Mouse (Mus musculus): Measurements from ENCODE around the gene Rgs16. TPM values are rescaled to one million over a fixed set of nuclear protein-coding genes. Genes with fewer than 3 reads are reported as not detected.

Gene Rgs16
- total and polyA plus RNA-seq, 3 experiments = not detected

- TF ChIP-seq MYC (IDR thresholded peaks at IDR 0.05; ENCODE audit: low read depth, low read length) (0 out of 2 replicates have a peak, but pooled peaks have one; percentile 20), ZMIZ1 (IDR thresholded peaks at IDR 0.05; ENCODE audit: low read depth, low read length) (no peak), SMC3 (IDR thresholded peaks at IDR 0.05; ENCODE audit: low read depth, low read length) (peak; percentile 23; the same call in 1 of the 2 replicates), NRF1 (IDR thresholded peaks at IDR 0.05; ENCODE audit: insufficient read depth, low read depth, low read length, poor library complexity, severe bottlenecking) (no peak), ZKSCAN1 (IDR thresholded peaks at IDR 0.05; ENCODE audit: low read depth, low read length) (no peak), RAD21 (IDR thresholded peaks at IDR 0.05; ENCODE audit: low read depth, low read length) (peak; percentile 6; the same call in 1 of the 2 replicates), UBTF (IDR thresholded peaks at IDR 0.05; ENCODE audit: borderline replicate concordance, insufficient read depth, low read depth, low read length) (no peak), ZC3H11A (IDR thresholded peaks at IDR 0.05; ENCODE audit: low read depth, low read length) (no peak), RCOR1 (IDR thresholded peaks at IDR 0.05; ENCODE audit: low read depth, low read length) (no peak), MYB (IDR thresholded peaks at IDR 0.05; ENCODE audit: low read depth, low read length) (no peak), TCF12 (IDR thresholded peaks at IDR 0.05; ENCODE audit: low read depth, low read length) (0 out of 2 replicates have a peak, but pooled peaks have one; percentile 21)
These were observed 9.2 kb downstream of the Rgs16 start, which contains the start of gene Rnasel (continued) for GRCm38 (mm10) chr1:153749211-153749801.

- peak; percentile 72 for DNase-seq (ENCODE audit: low read depth, low spot score)
- no peak for TF ChIP-seq MAX (IDR thresholded peaks at IDR 0.05; ENCODE audit: low read length)
- TF ChIP-seq CHD2 (IDR thresholded peaks at IDR 0.05; ENCODE audit: low read length) = no peak
- no peak for TF ChIP-seq MAFK (IDR thresholded peaks at IDR 0.05; ENCODE audit: borderline replicate concordance, low read depth, low read length)
- TF ChIP-seq MEF2A (IDR thresholded peaks at IDR 0.05; ENCODE audit: extremely low read depth, insufficient replicate concordance, low read depth, low read length, poor library complexity, severe bottlenecking) = no peak
- no peak for TF ChIP-seq NRF1 (IDR thresholded peaks at IDR 0.05; ENCODE audit: insufficient read depth, low read depth, low read length, poor library complexity, severe bottlenecking)
- peak; percentile 79 for TF ChIP-seq TCF12 (IDR thresholded peaks at IDR 0.05; ENCODE audit: low read depth, low read length)
- peak; percentile 66; the same call in 1 of the 2 replicates for TF ChIP-seq RCOR1 (IDR thresholded peaks at IDR 0.05; ENCODE audit: low read depth, low read length)
- no peak for TF ChIP-seq JUND (IDR thresholded peaks at IDR 0.05; ENCODE audit: low read depth, low read length)
- TF ChIP-seq GABPA (IDR thresholded peaks at IDR 0.05; ENCODE audit: low read depth, low read length) = no peak
- TF ChIP-seq NELFE (IDR thresholded peaks at IDR 0.05; ENCODE audit: low read depth, low read length) = no peak
- no peak for TF ChIP-seq MYB (IDR thresholded peaks at IDR 0.05; ENCODE audit: low read depth, low read length)
- TF ChIP-seq CHD1 (IDR thresholded peaks at IDR 0.05; ENCODE audit: low read depth, low read length) = no peak
- TF ChIP-seq SIN3A (IDR thresholded peaks at IDR 0.05; ENCODE audit: low read length) = no peak
- no peak for TF ChIP-seq USF1 (IDR thresholded peaks at IDR 0.05; ENCODE audit: low read depth, low read length)
- TF ChIP-seq EP300 (IDR thresholded peaks at IDR 0.05; ENCODE audit: low read depth in 1 of 2, low read length in 2 of 2) = peak; percentile 12 to 80; a peak in 3 of 4 replicates
- TF ChIP-seq RAD21 (IDR thresholded peaks at IDR 0.05; ENCODE audit: low read depth, low read length) = no peak
- peak; percentile 57 for TF ChIP-seq GATA1 (IDR thresholded peaks at IDR 0.05; ENCODE audit: low read depth, low read length)
- no peak for TF ChIP-seq POLR2A (IDR thresholded peaks at IDR 0.05; ENCODE audit: control insufficient read depth in 1 of 2, insufficient read depth in 1 of 2, low read depth in 1 of 2, low read length in 2 of 2, poor library complexity in 1 of 2)
- TF ChIP-seq ELF1 (IDR thresholded peaks at IDR 0.05; ENCODE audit: low read depth, low read length) = no peak
- TF ChIP-seq TAL1 (IDR thresholded peaks at IDR 0.05; ENCODE audit: low read length) = peak; percentile 84
- no peak for TF ChIP-seq TBP (IDR thresholded peaks at IDR 0.05; ENCODE audit: low read depth, low read length)
- no peak for TF ChIP-seq USF2 (IDR thresholded peaks at IDR 0.05; ENCODE audit: borderline replicate concordance in 1 of 2, insufficient read depth in 1 of 2, low read depth in 1 of 2, low read length in 2 of 2)
- no peak for TF ChIP-seq ZMIZ1 (IDR thresholded peaks at IDR 0.05; ENCODE audit: low read depth, low read length)
- TF ChIP-seq MXI1 (IDR thresholded peaks at IDR 0.05; ENCODE audit: low read depth, low read length) = no peak
- TF ChIP-seq MAZ (IDR thresholded peaks at IDR 0.05; ENCODE audit: low read depth, low read length) = no peak
- TF ChIP-seq CTCF (IDR thresholded peaks at IDR 0.05 in 2 of 3, conservative IDR thresholded peaks at IDR 0.05 in 1 of 3; ENCODE audit: control insufficient read depth in 1 of 3, insufficient read depth in 1 of 3, low read depth in 2 of 3, low read length in 3 of 3, poor library complexity in 1 of 3, severe bottlenecking in 1 of 3) = no peak
- TF ChIP-seq POLR2AphosphoS2 (IDR thresholded peaks at IDR 0.05; ENCODE audit: low read length) = no peak
- TF ChIP-seq SMC3 (IDR thresholded peaks at IDR 0.05; ENCODE audit: low read depth, low read length) = no peak
- TF ChIP-seq UBTF (IDR thresholded peaks at IDR 0.05; ENCODE audit: borderline replicate concordance, insufficient read depth, low read depth, low read length) = no peak
These were observed 9.9 kb downstream of the Rgs16 start for GRCm38 (mm10) chr1:153750054-153750453.

More at GRCm38 (mm10) chr1:153750054-153750453, 9.9 kb downstream of the Rgs16 start:
- Histone ChIP-seq H3K4me3 (ENCODE audit: control insufficient read depth in 1 of 2, insufficient read depth in 1 of 2, low read depth in 2 of 2, low read length in 2 of 2) (peak overlapping the region; percentile 63 to 64), H3K27me3 (ENCODE audit: control insufficient read depth in 1 of 2, insufficient read depth in 2 of 2, low read length in 2 of 2) (no peaks in the 10 kb centered on the region), H3K36me3 (ENCODE audit: control insufficient read depth in 1 of 2, insufficient read depth in 2 of 2, low read length in 2 of 2) (peaks cover 0 to 9% of the 10 kb centered on the region in 2 experiments; a peak in 1 of 4 replicates), H3K27ac (ENCODE audit: control insufficient read depth, low read depth, low read length) (peak overlapping the region; percentile 49), H3K4me1 (ENCODE audit: control insufficient read depth in 1 of 2, insufficient read depth in 2 of 2, low read length in 2 of 2) (peaks cover 0 to 17% of the 10 kb centered on the region in 2 experiments; a peak in 2 of 4 replicates), H3K9ac (ENCODE audit: control insufficient read depth, low read depth, low read length, poor library complexity, severe bottlenecking) (peak overlapping the region; percentile 61; the same call in 1 of the 2 replicates), H3K9me3 (replicated peaks; ENCODE audit: insufficient read depth, low read length) (no peaks in the 10 kb centered on the region), H3K79me2 (ENCODE audit: control insufficient read depth, insufficient read depth, low read length, poor library complexity) (no peaks in the 10 kb centered on the region; the same call in 1 of the 2 replicates)
